19 mouse cellular contexts compared by ENCODE assay signal in the genomic region with DNA sequence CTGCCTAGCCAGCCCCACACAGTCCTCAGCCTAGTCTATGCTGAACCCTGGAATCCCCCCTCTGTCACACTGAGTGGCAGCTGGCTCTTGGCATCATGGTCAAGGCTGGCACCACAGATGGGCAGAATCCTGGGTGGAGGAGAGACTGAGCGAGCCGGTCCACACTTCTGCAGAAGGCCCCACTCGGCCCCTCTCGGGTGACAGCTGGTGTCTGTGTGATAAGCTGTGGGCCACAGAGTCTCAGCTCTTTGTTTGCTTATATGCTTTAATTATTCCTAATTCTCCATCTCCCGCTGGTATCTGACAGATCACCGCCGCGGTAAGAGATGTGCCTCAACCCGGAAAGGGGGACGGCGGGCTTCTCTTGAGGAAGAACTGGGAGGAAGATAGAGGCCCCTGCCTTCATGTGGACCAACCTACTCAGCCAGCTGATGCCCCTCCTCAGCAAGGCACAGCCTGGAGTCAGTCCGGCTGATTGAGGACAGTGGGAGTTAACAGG.
A peak's percentile ranks its signal among the peaks of the same experiment; 100 is the strongest.
DNase-seq lines count a peak whose midpoint lies in the region; ATAC-seq lines count a peak whose summit lies in the region.
"Had no signal": no experiment of that assay in that cellular context is flagged by ENCODE, and none has a peak within 500 bp of the region (broad histone marks: within the 10 kb centered on the region; RNA-seq: fewer than 3 reads in every experiment).

No protein-coding gene starts in this region.

- no peaks in the 10 kb centered on the region for H3K36me3 ChIP-seq in forebrain, embryonic 15.5 days
- H3K36me3 ChIP-seq in midbrain, embryonic 10.5 days, result no peaks in the 10 kb centered on the region
- no peaks in the 10 kb centered on the region for H3K36me3 ChIP-seq in neural tube, embryonic 14.5 days (ENCODE audit: control insufficient read depth, insufficient read depth, low read length)
- H3K36me3 ChIP-seq: embryonic facial prominence, embryonic 13.5 days; intestine, embryonic 15.5 days; stomach, embryonic 15.5 days had no signal

- H3K4me3 ChIP-seq in forebrain, embryonic 15.5 days, result no peak overlapping the region
- H3K4me3 ChIP-seq in midbrain, embryonic 10.5 days, result no peak overlapping the region
- no peak overlapping the region for H3K4me3 ChIP-seq in neural tube, embryonic 14.5 days (ENCODE audit: low read depth, low read length)
- H3K4me3 ChIP-seq: embryonic facial prominence, embryonic 13.5 days; intestine, embryonic 15.5 days; left cerebral cortex, adult 2 months; stomach, embryonic 15.5 days had no signal

- WGBS in forebrain, embryonic 15.5 days, result 22% methylated on average over 12 of the region's 12 CpGs
- WGBS in midbrain, embryonic 10.5 days, result 81% methylated on average over 12 of the region's 12 CpGs
- WGBS in neural tube, embryonic 14.5 days, result 38% methylated on average over 12 of the region's 12 CpGs

- no peaks in the 10 kb centered on the region for H3K9me3 ChIP-seq in forebrain, embryonic 15.5 days
- no peaks in the 10 kb centered on the region for H3K9me3 ChIP-seq in midbrain, embryonic 10.5 days (replicated peaks)
- no peaks in the 10 kb centered on the region for H3K9me3 ChIP-seq in neural tube, embryonic 14.5 days (ENCODE audit: control insufficient read depth, low read length)
- H3K9me3 ChIP-seq: embryonic facial prominence, embryonic 13.5 days; intestine, embryonic 15.5 days; stomach, embryonic 15.5 days had no signal

- peak; percentile 93 for ATAC-seq in forebrain, embryonic 15.5 days (replicated peaks)
- peak; percentile 34; the same call in 1 of the 2 replicates for ATAC-seq in neural tube, embryonic 14.5 days (ENCODE audit: low read depth)
- no peak for ATAC-seq in erythroblast, adult 5-6 weeks (replicated peaks; ENCODE audit: low FRiP score, poor library complexity, severe bottlenecking)
- ATAC-seq: intestine, embryonic 15.5 days had no signal

- peak overlapping the region; percentile 17; the same call in 1 of the 2 replicates for H3K9ac ChIP-seq in forebrain, embryonic 15.5 days (replicated peaks)
- H3K9ac ChIP-seq in neural tube, embryonic 14.5 days (replicated peaks; ENCODE audit: low read depth, low read length), result no peak overlapping the region
- H3K9ac ChIP-seq: embryonic facial prominence, embryonic 13.5 days; intestine, embryonic 15.5 days; stomach, embryonic 15.5 days had no signal

- DNase-seq in left cerebral cortex, postnatal 4 days, result peak; percentile 87
- DNase-seq in left cerebral cortex, postnatal 14 days (ENCODE audit: low spot score in 2 of 2), result no peak
- DNase-seq in midbrain, embryonic 10.5 days (ENCODE audit: low spot score), result peak; percentile 18
- DNase-seq in gastrocnemius, postnatal 14 days, result no peak
- no peak for DNase-seq in right cerebral cortex, postnatal 14 days
- DNase-seq: B cell, adult 2 months; cerebellum, adult 2 months; heart, adult 18-20 months; kidney, postnatal 25 days; liver; lung, postnatal 4 days; right cerebral cortex, postnatal 4 days had no signal

- H3K27ac ChIP-seq in forebrain, embryonic 15.5 days (replicated peaks), result peak overlapping the region; percentile 94
- peak overlapping the region; percentile 80 for H3K27ac ChIP-seq in midbrain, embryonic 10.5 days (replicated peaks)
- H3K27ac ChIP-seq in neural tube, embryonic 14.5 days (ENCODE audit: low read depth, low read length), result peak overlapping the region; percentile 69
- H3K27ac ChIP-seq: embryonic facial prominence, embryonic 13.5 days; intestine, embryonic 15.5 days; left cerebral cortex, adult 2 months; stomach, embryonic 15.5 days had no signal

- H3K4me2 ChIP-seq in forebrain, embryonic 15.5 days (replicated peaks), result peak overlapping the region; percentile 7; the same call in 1 of the 2 replicates
- H3K4me2 ChIP-seq in neural tube, embryonic 14.5 days (ENCODE audit: low read depth, low read length), result no peak overlapping the region
- H3K4me2 ChIP-seq: embryonic facial prominence, embryonic 13.5 days; intestine, embryonic 15.5 days; stomach, embryonic 15.5 days had no signal

- H3K4me1 ChIP-seq in forebrain, embryonic 15.5 days, result peaks cover 23% of the 10 kb centered on the region
- H3K4me1 ChIP-seq in midbrain, embryonic 10.5 days, result peaks cover 47% of the 10 kb centered on the region
- H3K4me1 ChIP-seq in neural tube, embryonic 14.5 days (ENCODE audit: control insufficient read depth, insufficient read depth, low read length), result peaks cover 13% of the 10 kb centered on the region; the same call in 1 of the 2 replicates
- H3K4me1 ChIP-seq: intestine, embryonic 15.5 days had no signal

- H3K27me3 ChIP-seq in forebrain, embryonic 15.5 days, result no peaks in the 10 kb centered on the region
- no peaks in the 10 kb centered on the region for H3K27me3 ChIP-seq in midbrain, embryonic 10.5 days (ENCODE audit: low read depth, poor library complexity, severe bottlenecking)
- no peaks in the 10 kb centered on the region for H3K27me3 ChIP-seq in neural tube, embryonic 14.5 days (ENCODE audit: control insufficient read depth, insufficient read depth, low read length)
- H3K27me3 ChIP-seq: embryonic facial prominence, embryonic 13.5 days; intestine, embryonic 15.5 days; stomach, embryonic 15.5 days had no signal

- intact Hi-C loops in left cerebral cortex, postnatal 4 days (cut with DNase I), result no loop called here
- intact Hi-C loops in left cerebral cortex, postnatal 14 days (cut with DNase I), result no loop called here
- intact Hi-C loops in gastrocnemius, postnatal 14 days (cut with DNase I; ENCODE audit: low total_unique reads), result no loop called here

Comparison
In these comparisons a context has a peak if more than half of its experiments do, and no peak if none do; other contexts are left out.
1. DNase-seq: peak in left cerebral cortex, postnatal 4 days (single experiment) and midbrain, embryonic 10.5 days (single experiment); none in left cerebral cortex, postnatal 14 days (0 of 2), gastrocnemius, postnatal 14 days (single experiment) and right cerebral cortex, postnatal 14 days (single experiment).
2. Peak in every context shown above with its lines, with median percentiles within 50 percentile points of each other: H3K27ac ChIP-seq.